Mouse (Mus musculus) layer of hippocampus, postnatal 36 days (tissue): ENCODE measurements around the gene Cyp2j7. TPM values are rescaled to one million over a fixed set of nuclear protein-coding genes. Genes with fewer than 3 reads are reported as not detected.
"Not testable (repeated sequence)": the region's sequence is repeated elsewhere in the genome, so short reads cannot be mapped to it uniquely, and the experiment has no call there.

ENCODE experiments used
- DNase-seq, 2 experiments: peaks; one replicate each; pipeline ENCODE4 v3.0.0; 2022
- total RNA-seq, 2 experiments: library from RNA; stranded (reverse); gene quantifications; 2 replicates each; pipeline ENCODE4 v1.2.3; 2021

Cyp2j7 gene
- under 1 TPM in 1 of 2 experiments, not detected in 1; 0.25 TPM for total RNA-seq

DNA sequence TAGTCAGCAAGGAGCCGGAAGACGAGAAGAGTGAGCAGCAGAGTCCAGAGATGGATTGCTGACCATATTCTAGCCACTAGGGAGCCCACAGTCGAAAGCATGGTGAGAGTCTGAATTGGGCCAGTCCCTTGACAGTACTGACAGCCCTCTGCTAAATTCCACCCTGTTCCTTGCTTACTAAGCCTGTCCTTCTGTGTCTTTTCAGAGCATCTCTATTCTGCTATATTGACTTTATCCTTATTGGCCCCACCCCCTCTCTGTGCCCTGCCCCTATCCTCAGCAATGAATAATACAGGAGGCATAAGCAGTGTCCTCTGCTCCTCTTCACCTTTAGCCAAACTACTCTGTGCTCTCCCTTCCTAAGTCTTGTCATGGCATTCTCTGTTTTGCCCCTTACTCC is at the start of gene Cyp2j7:
Gene Cyp2j7, minus strand, starts transcription at position 101 of the 400 bp plus-strand sequence.
- DNase-seq, result no peak

DNA sequence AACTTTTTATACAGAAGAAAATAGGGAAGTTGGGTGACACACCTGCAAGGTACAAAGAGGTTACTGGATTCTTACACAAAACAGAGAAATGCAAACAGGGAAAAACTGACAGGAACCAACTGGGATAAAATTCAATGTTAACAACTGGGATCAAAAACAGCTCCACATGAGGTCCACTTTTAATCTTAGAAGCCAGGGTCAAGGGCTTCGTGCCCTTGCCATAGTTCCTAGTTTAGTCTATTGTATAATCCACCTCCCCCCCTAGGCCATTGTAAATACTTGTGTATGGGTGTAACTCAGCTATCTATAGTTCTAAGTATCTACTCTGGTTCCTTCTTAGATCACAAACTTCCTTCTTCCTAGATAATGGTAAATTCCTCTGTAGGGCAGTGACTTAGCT is 40.4 kb upstream of the Cyp2j7 start:
- not testable (repeated sequence) for DNase-seq

DNA sequence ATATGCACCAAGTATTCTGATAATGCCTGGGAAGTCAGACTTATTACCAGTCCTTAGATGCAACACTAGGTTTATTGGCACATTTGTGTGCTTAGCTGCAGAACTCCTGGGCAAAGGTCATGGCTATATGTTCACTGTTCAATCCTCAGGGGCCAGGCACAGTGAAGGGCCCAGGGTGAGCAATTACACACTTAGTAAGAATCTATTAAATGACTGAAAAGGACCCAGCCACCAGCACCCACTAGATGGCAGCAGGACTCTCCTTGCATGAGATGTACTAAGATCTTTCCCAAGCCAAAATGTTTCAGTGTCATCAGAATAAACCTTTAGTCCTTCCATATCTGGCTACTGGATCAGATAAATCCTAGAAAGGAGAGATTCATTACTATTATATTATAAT is 37.4 kb upstream of the Cyp2j7 start:
- peak; percentile 48 to 65 for DNase-seq

DNA sequence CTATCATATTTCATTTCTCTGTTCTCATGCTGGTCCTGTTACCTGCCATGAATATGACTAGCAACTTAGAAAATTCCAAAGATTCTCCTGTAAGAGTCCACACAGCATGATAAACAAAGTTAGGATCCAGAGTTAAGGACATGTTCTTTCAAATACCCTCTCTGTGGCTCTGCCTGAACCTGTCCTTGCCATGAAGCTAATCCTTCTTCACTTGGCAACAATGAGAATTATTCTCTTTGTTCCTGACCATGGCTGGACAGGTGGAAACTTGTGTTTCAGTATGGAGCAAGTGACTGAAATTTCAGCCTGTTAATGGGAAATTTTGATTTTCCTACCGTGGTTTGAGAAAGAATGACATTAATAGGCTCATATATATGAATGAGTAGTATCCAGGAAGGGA is 39.8 kb downstream of the Cyp2j7 start:
- no peak for DNase-seq

DNA sequence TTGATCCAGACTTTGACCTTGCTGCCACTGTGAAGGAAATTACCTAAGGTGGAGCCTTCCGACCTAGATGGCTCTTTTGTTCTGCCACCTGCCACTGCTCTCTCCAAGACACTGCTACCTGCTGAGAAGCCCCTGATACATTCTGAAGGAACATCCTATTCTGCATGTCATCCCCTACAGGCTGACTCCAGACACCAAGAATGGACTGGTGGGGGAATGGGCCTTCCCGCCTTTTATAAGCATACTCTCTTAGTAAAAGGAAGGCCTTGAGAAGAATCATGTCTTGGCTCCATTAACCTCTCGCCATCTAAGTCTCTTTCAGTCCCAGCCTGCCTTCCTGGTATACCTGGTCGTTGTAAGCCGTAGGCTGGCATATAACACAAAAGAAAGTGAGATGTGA is 47.1 kb downstream of the Cyp2j7 start:
- not testable (repeated sequence) for DNase-seq

DNA sequence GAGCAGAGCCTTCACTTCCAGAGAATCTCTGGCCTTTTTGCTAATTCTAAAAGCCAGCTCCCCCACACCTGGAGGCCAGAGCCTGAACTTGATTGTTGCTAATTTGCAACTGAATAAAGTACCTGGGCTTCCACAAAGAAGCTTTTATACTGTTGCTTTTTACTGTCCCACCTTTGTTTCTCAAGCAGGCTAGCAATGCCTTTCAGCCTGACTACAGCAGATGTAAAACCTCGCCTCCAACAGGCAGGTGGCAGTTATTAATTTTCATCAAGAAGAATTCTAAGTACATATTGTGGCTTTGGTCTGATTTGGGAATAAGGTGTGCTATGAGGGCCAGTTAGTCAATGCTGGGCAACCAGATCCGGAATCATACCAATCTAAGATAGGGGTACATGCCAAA is 47.8 kb downstream of the Cyp2j7 start:
- DNase-seq, result not testable (repeated sequence)

DNA sequence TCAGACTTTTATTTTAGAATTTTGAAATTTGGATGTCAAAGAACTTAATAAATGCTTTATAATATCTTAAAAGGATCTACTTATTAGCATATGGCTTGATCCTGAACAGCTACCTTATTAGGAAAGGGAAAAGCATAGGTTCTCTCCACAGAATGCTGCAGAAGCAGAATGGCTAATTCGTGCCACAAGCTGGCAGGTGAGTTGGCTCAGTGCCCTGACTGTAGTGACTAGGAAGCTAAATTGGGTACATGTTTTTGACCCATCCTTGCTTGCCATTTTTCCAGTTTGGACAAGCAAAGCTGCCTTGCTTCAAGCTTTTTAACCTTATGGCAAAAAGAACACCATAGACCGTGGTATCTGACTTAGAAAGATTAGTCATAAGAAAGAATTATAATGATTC is 48.3 kb downstream of the Cyp2j7 start:
- DNase-seq, result not testable (repeated sequence)

DNA sequence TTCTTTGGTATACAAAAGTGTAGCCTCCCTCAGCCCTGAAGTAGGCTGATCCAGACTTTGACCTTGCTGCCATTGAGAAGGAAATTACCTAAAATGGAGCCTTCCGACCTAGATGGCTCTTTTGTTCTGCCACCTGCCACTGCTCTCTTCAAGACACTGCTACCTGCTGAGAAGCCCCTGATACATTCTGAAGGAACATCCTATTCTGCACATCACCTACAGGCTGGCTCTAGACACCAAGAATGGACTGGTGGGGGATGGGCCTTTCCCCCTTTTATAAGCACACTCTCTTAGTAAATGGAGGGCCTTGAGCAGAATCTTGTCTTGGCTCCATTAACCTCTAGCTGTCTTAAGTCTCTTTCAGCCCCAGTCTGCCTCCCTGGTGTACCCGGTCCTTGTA is 51.7 kb downstream of the Cyp2j7 start:
- DNase-seq, result not testable (repeated sequence)

DNA sequence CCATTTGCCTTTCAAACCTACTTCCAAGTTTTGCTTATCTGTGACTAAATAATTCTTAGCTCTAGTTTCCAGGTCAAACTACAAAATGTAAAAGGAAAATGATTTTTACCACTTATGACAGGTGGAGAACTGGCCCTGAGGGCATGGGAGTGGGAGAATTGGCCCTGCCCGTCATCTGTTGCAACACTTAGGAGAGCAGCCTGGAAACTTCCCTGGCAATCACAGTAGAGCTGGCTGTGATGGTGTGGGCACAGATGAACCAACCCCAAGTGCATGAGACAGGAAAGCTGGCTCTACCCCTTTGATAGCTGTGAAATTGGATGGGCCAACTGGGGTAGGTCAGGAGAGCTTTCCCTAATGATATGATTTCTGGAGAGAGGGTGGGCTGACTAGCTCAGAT is 73.6 kb downstream of the Cyp2j7 start:
- DNase-seq, result no peak

DNA sequence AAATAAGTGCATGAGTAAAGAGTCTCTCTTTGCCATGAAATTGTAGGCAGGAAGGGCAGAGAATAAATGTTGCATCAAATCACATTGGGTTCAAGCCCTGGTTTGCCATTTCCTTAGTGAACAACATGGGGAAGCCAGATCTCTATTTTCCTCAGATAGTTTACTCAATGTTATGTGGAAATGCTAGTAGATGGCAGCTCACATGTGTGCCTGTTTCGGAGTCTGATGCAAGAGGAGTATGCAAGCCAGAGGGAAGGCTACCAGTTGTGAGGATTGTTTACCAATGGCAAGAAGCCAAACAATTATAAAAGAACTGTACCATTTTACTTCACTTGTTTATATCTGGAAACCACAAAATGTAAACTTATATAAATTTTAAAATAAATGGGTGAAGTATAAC is 74.9 kb downstream of the Cyp2j7 start:
- no peak for DNase-seq

Other genes starting within 250 kb of the Cyp2j7 start
- 1 to 10 TPM; 1.6 to 2.6 TPM for gene Cyp2j13, start 159.1 kb downstream of the Cyp2j7 start, total RNA-seq
- 1 to 10 TPM; 3.5 to 3.7 TPM for gene Cyp2j12, start 95.5 kb downstream of the Cyp2j7 start, total RNA-seq
- not detected for gene Cyp2j11, start 112.0 kb upstream of the Cyp2j7 start, total RNA-seq